Mouse (Mus musculus): ENCODE measurements around the gene Znrf3. TPM values are rescaled to one million over a fixed set of nuclear protein-coding genes. Genes with fewer than 3 reads are reported as not detected.

Gene Znrf3
- polyA plus RNA-seq, 1 experiment from 2014 or later = 13.4 TPM

GRCm38 (mm10) chr11:5242158-5242557, 202.5 kb downstream of the Znrf3 start:
- WGBS = 46% methylated on average over 8 of the region's 8 CpGs
- Histone ChIP-seq H3K27me3 (replicated peaks) (no peaks in the 10 kb centered on the region), H3K27ac (no peak overlapping the region), H3K4me2 (no peak overlapping the region), H3K9me3 (no peaks in the 10 kb centered on the region), H3K4me1 (peaks cover 45% of the 10 kb centered on the region), H3K9ac (no peak overlapping the region), H3K36me3 (peaks cover 13% of the 10 kb centered on the region; the same call in 1 of the 2 replicates), H3K4me3 (replicated peaks) (no peak overlapping the region)
- ATAC-seq (ENCODE audit: insufficient read depth, low FRiP score, low read depth) = no peak

DNA sequence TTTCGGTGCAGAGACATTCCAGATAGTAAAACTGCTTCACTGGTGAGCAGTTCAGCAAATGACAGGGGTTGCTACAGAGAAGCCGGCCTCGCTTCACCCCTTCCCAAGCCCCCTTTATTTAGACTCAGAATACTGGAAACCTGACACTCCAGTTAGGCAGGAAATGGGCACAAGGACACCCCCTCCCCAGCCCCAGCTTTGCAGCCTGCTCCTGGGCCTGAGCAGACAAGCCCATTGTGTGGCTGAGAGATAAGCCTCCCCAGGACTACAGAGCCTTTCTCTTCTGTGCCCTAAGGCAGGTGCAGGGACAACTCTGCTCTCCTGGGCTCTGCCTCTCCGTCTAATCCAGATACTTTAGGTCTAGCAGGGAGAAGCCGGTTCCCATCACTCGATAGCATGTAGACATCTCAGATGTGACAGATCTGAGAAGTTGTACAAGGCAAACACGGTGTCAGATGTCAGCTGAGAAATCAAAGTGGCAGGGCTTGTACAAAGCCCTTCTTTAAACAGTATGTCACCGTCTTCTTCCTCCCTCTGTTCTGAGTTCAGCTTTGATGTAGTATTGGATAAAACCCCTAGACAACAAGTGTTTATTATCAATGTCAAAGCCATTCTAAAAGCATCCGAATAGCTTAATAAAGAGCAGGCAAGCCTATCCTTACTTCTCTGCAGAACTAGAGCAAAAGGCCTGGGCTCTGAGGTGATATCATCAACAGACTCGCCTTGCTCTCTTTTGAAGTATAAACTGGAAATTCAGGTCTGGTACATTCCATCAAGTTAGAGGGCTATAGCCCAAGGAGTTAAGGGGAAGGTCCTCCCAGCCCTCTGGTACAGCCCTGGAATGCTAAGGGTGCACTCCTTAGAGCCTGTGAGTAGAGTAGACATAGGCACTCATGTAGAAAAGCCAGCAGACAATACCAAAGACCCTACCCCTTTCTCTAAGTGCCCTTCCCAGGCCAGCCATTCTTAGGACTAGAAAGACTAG, 204.6 kb downstream of the Znrf3 start:
- Histone ChIP-seq H3K4me3 (replicated peaks) (no peak overlapping the region), H3K27ac (peak overlapping the region; percentile 80), H3K9me3 (no peaks in the 10 kb centered on the region), H3K27me3 (replicated peaks) (no peaks in the 10 kb centered on the region), H3K4me2 (peak overlapping the region; percentile 26), H3K9ac (no peak overlapping the region), H3K4me1 (peaks cover 37% of the 10 kb centered on the region), H3K36me3 (peaks cover 15% of the 10 kb centered on the region; the same call in 1 of the 2 replicates)
- ATAC-seq (ENCODE audit: insufficient read depth, low FRiP score, low read depth) = peak; percentile 68
- WGBS = 12% methylated on average over 10 of the region's 10 CpGs

Other genes starting within 250 kb of the Znrf3 start
- gene Kremen1, start 183.3 kb downstream of the Znrf3 start, polyA plus RNA-seq (2015; fragmentation: Nextera tagmentation; extraction: Ambion mirVana) = 17.8 and 18.3 TPM in 2 replicates
- gene Xbp1, start 75.8 kb upstream of the Znrf3 start, polyA plus RNA-seq (2015; fragmentation: Nextera tagmentation; extraction: Ambion mirVana) = 289 and 305 TPM in 2 replicates
- 17.1 and 18.8 TPM in 2 replicates for gene Ccdc117, start 97.3 kb upstream of the Znrf3 start, polyA plus RNA-seq (2015; fragmentation: Nextera tagmentation; extraction: Ambion mirVana)
- gene Ankrd36, start 124.8 kb upstream of the Znrf3 start, polyA plus RNA-seq (2015; fragmentation: Nextera tagmentation; extraction: Ambion mirVana) = 0.40 TPM in 1 of 2 replicates, not detected in the other